Mouse (Mus musculus): Measurements from ENCODE around the gene Samhd1.

The Samhd1 gene

GRCm38 (mm10) chr2:157052448-157052847 is 82.6 kb downstream of the Samhd1 start:
- peak in 1 of 2 experiments; percentile 59 for DNase-seq

- no peak for DNase-seq
Measured at GRCm38 (mm10) chr2:157049831-157050243, 85.2 kb downstream of the Samhd1 start.

- no peak for DNase-seq
Measured at GRCm38 (mm10) chr2:157048395-157049181, 86.5 kb downstream of the Samhd1 start.

All from kidney, postnatal 25 days (tissue).